Mouse (Mus musculus) urinary bladder, postnatal 14 days (tissue): ENCODE measurements around the gene Gm17304.

Source experiments
- DNase-seq: peaks from one replicate; pipeline ENCODE4 v3.0.0; 2021; ENCODE audit warnings: low spot score

The Gm17304 gene

GRCm38 (mm10) chr5:106623337-106623736, 14.4 kb downstream of the Gm17304 start:
- no peak for DNase-seq

GRCm38 (mm10) chr5:106628369-106629149, 19.7 kb downstream of the Gm17304 start:
- DNase-seq, result no peak

- DNase-seq, result no peak
These were observed 27.6 kb downstream of the Gm17304 start for GRCm38 (mm10) chr5:106636423-106636946.

- no peak for DNase-seq
These were observed 30.7 kb downstream of the Gm17304 start for GRCm38 (mm10) chr5:106639627-106640026.

- DNase-seq, result no peak
These were observed 31.4 kb downstream of the Gm17304 start for GRCm38 (mm10) chr5:106640235-106640809.

- DNase-seq, result no peak
These were observed 33.0 kb downstream of the Gm17304 start for GRCm38 (mm10) chr5:106641876-106642275.

- no peak for DNase-seq
These were observed 34.5 kb downstream of the Gm17304 start for GRCm38 (mm10) chr5:106643434-106643833.

- DNase-seq, result no peak
These were observed 40.5 kb downstream of the Gm17304 start for GRCm38 (mm10) chr5:106649441-106649840.

GRCm38 (mm10) chr5:106649995-106650394, 41.1 kb downstream of the Gm17304 start:
- no peak for DNase-seq

- no peak for DNase-seq
These were observed 43.4 kb downstream of the Gm17304 start for GRCm38 (mm10) chr5:106652220-106652753.

GRCm38 (mm10) chr5:106652790-106653328, 44.0 kb downstream of the Gm17304 start:
- DNase-seq, result no peak
